ENCODE assay signal across 29 mouse cellular contexts in the genomic region with DNA sequence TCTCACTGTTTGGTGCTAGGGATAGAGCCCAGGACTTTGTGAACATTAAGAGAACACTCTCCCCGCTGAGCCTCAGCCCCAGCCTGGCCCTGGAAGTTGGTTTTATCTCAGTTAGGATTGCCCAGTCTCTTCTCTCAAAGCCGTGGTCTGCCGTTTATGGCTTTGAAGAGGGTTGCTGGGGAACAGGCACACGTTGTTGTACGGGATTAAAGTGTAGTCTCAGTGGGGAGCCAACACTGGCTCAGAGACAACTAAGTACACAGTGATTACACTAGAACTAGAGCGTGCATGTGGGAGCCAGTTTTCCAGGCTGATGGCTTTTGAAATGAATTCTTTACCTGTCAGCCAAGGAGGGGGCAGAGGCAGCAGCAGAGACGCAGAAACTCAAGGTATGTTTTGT. TPM values are rescaled to one million over a fixed set of nuclear protein-coding genes. Genes with fewer than 3 reads are reported as not detected.
A peak's percentile ranks its signal among the peaks of the same experiment; 100 is the strongest.
DNase-seq lines count a peak whose midpoint lies in the region; ATAC-seq lines count a peak whose summit lies in the region.
"Had no signal": no experiment of that assay in that cellular context is flagged by ENCODE, and none has a peak within 500 bp of the region (broad histone marks: within the 10 kb centered on the region; RNA-seq: fewer than 3 reads in every experiment).

No protein-coding gene starts in this region.

- no peaks in the 10 kb centered on the region for H3K36me3 ChIP-seq in midbrain, embryonic 11.5 days (ENCODE audit: control insufficient read depth, insufficient read depth, low read length)
- no peaks in the 10 kb centered on the region for H3K36me3 ChIP-seq in midbrain, embryonic 10.5 days
- H3K36me3 ChIP-seq in kidney, embryonic 16.5 days (ENCODE audit: insufficient read depth, low read length) = no peaks in the 10 kb centered on the region
- H3K36me3 ChIP-seq: embryonic facial prominence, embryonic 13.5 days; forebrain, embryonic 10.5 days; heart, embryonic 10.5 days; heart, embryonic 13.5 days; hindbrain, embryonic 12.5 days; intestine, embryonic 15.5 days had no signal

- no peak overlapping the region for H3K4me3 ChIP-seq in midbrain, embryonic 11.5 days (ENCODE audit: low read depth, low read length)
- H3K4me3 ChIP-seq in midbrain, embryonic 10.5 days = no peak overlapping the region
- H3K4me3 ChIP-seq in kidney, embryonic 16.5 days (ENCODE audit: low read length) = no peak overlapping the region
- H3K4me3 ChIP-seq: embryonic facial prominence, embryonic 13.5 days; forebrain, embryonic 10.5 days; forebrain, embryonic 13.5 days; heart, adult 2 months; heart, embryonic 10.5 days; heart, embryonic 13.5 days; hindbrain, embryonic 12.5 days; intestine, embryonic 15.5 days had no signal

- peaks cover 24% of the 10 kb centered on the region for H3K27me3 ChIP-seq in midbrain, embryonic 11.5 days (ENCODE audit: control insufficient read depth, insufficient read depth, low read length)
- H3K27me3 ChIP-seq in midbrain, embryonic 10.5 days (ENCODE audit: low read depth, poor library complexity, severe bottlenecking) = peaks cover 46% of the 10 kb centered on the region
- H3K27me3 ChIP-seq in kidney, embryonic 16.5 days (ENCODE audit: insufficient read depth, low read length) = peaks cover 19% of the 10 kb centered on the region; the same call in 1 of the 2 replicates

- peak; percentile 67 for DNase-seq in midbrain, embryonic 11.5 days (ENCODE audit: low spot score, missing footprints)
- DNase-seq in midbrain, embryonic 10.5 days (ENCODE audit: low spot score) = no peak
- DNase-seq in R1 (ENCODE audit: low read depth, low spot score) (peak; percentile 51), ZHBTc4 (ENCODE audit: low read depth, low spot score) (peak; percentile 40)
- peak; percentile 6 for DNase-seq in brain, embryonic 18.5 days (ENCODE audit: low read depth, low spot score)
- no peak for DNase-seq in layer of hippocampus, postnatal 36 days
- DNase-seq: adrenal gland, postnatal 10 days; adrenal gland, postnatal 36 days; cerebellum, adult 18-20 months; cerebellum, adult 9-10 months; cerebellum, postnatal 14 days; gastrocnemius, postnatal 10 days; gastrocnemius, postnatal 36 days; heart, adult 2 months; heart, postnatal 14 days; heart, postnatal 4 days had no signal

- H3K27ac ChIP-seq in midbrain, embryonic 11.5 days (ENCODE audit: low read depth, low read length) = no peak overlapping the region
- H3K27ac ChIP-seq in midbrain, embryonic 10.5 days (replicated peaks) = no peak overlapping the region
- H3K27ac ChIP-seq in kidney, embryonic 16.5 days (ENCODE audit: low read length) = no peak overlapping the region
- H3K27ac ChIP-seq: embryonic facial prominence, embryonic 13.5 days; forebrain, embryonic 10.5 days; forebrain, embryonic 13.5 days; heart, adult 2 months; heart, embryonic 10.5 days; heart, embryonic 13.5 days; hindbrain, embryonic 12.5 days; intestine, embryonic 15.5 days had no signal

- no peak for ATAC-seq in midbrain, embryonic 11.5 days (ENCODE audit: low FRiP score)
- no peak for ATAC-seq in kidney, embryonic 16.5 days (ENCODE audit: low FRiP score, low TSS enrichment)
- ATAC-seq: CD4-positive, CD25-positive, alpha-beta regulatory T cell, adult 4 months; forebrain, embryonic 13.5 days; forebrain, embryonic 16.5 days; hindbrain, embryonic 16.5 days; intestine, embryonic 15.5 days had no signal

- 11% methylated on average over 7 of the region's 7 CpGs for WGBS in midbrain, embryonic 11.5 days
- WGBS in midbrain, embryonic 10.5 days = 21% methylated on average over 7 of the region's 7 CpGs
- 24% methylated on average over 7 of the region's 7 CpGs for WGBS in kidney, embryonic 16.5 days

- no peaks in the 10 kb centered on the region for H3K9me3 ChIP-seq in midbrain, embryonic 11.5 days (ENCODE audit: control insufficient read depth, low read length)
- H3K9me3 ChIP-seq in midbrain, embryonic 10.5 days (replicated peaks) = no peaks in the 10 kb centered on the region
- H3K9me3 ChIP-seq in kidney, embryonic 16.5 days (ENCODE audit: low read length) = no peaks in the 10 kb centered on the region
- H3K9me3 ChIP-seq: embryonic facial prominence, embryonic 13.5 days; forebrain, embryonic 10.5 days; forebrain, embryonic 13.5 days; heart, embryonic 10.5 days; heart, embryonic 13.5 days; hindbrain, embryonic 12.5 days; intestine, embryonic 15.5 days had no signal

- peaks cover 7% of the 10 kb centered on the region for H3K4me1 ChIP-seq in midbrain, embryonic 11.5 days (ENCODE audit: control insufficient read depth, insufficient read depth, low read length)
- H3K4me1 ChIP-seq in midbrain, embryonic 10.5 days = peaks cover 19% of the 10 kb centered on the region
- H3K4me1 ChIP-seq in kidney, embryonic 16.5 days (ENCODE audit: insufficient read depth, low read length) = peaks cover 13% of the 10 kb centered on the region

- H3K9ac ChIP-seq in midbrain, embryonic 11.5 days (ENCODE audit: low read length) = no peak overlapping the region
- H3K9ac ChIP-seq in kidney, embryonic 16.5 days (replicated peaks; ENCODE audit: low read length) = no peak overlapping the region
- H3K9ac ChIP-seq: embryonic facial prominence, embryonic 13.5 days; forebrain, embryonic 13.5 days; heart, embryonic 13.5 days; hindbrain, embryonic 12.5 days; intestine, embryonic 15.5 days had no signal

- no peak overlapping the region for H3K4me2 ChIP-seq in midbrain, embryonic 11.5 days
- H3K4me2 ChIP-seq in kidney, embryonic 16.5 days (replicated peaks; ENCODE audit: low read depth, low read length) = no peak overlapping the region
- H3K4me2 ChIP-seq: embryonic facial prominence, embryonic 13.5 days; forebrain, embryonic 13.5 days; heart, embryonic 13.5 days; hindbrain, embryonic 12.5 days; intestine, embryonic 15.5 days had no signal

RNA-seq across cellular contexts. Expression of a gene that starts 3.9 kb away (rescaled TPM):
- polyA plus RNA-seq in midbrain, embryonic 11.5 days (2014; fragmentation: Nextera tagmentation; extraction: Ambion mirVana) = 0.40 and 0.63 TPM in 2 replicates
- 0.36 and 0.57 TPM in 2 replicates for polyA plus RNA-seq in midbrain, embryonic 10.5 days (2016; fragmentation: Nextera tagmentation; extraction: Ambion mirVana)
- 2.0 and 4.3 TPM in 2 replicates for polyA plus RNA-seq in kidney, embryonic 16.5 days (2015; fragmentation: Nextera tagmentation; extraction: Ambion mirVana)
- total RNA-seq in layer of hippocampus, postnatal 36 days (2021) = under 1 TPM; 0.47 to 0.56 TPM
- total RNA-seq: adrenal gland, postnatal 36 days; common myeloid progenitor, adult 5-6 weeks; granulocyte monocyte progenitor cell, adult 5-6 weeks had no signal

RNA-seq across cellular contexts. Expression of a gene that starts 31.8 kb away (rescaled TPM):
- polyA plus RNA-seq in midbrain, embryonic 11.5 days (2014; fragmentation: Nextera tagmentation; extraction: Ambion mirVana) = 7.0 and 9.1 TPM in 2 replicates
- 9.4 and 10.3 TPM in 2 replicates for polyA plus RNA-seq in midbrain, embryonic 10.5 days (2016; fragmentation: Nextera tagmentation; extraction: Ambion mirVana)
- 15.0 and 15.3 TPM in 2 replicates for polyA plus RNA-seq in kidney, embryonic 16.5 days (2015; fragmentation: Nextera tagmentation; extraction: Ambion mirVana)
- 10 to 100 TPM; 26.8 to 27.5 TPM for total RNA-seq in layer of hippocampus, postnatal 36 days (2021)

RNA-seq across cellular contexts. Expression of a gene that starts 48.8 kb away (rescaled TPM):
- polyA plus RNA-seq in midbrain, embryonic 11.5 days (2014; fragmentation: Nextera tagmentation; extraction: Ambion mirVana) = 225 and 257 TPM in 2 replicates
- polyA plus RNA-seq in midbrain, embryonic 10.5 days (2016; fragmentation: Nextera tagmentation; extraction: Ambion mirVana) = 222 and 230 TPM in 2 replicates
- 180 and 233 TPM in 2 replicates for polyA plus RNA-seq in kidney, embryonic 16.5 days (2015; fragmentation: Nextera tagmentation; extraction: Ambion mirVana)
- 100 to 1,000 TPM; 123 to 143 TPM for total RNA-seq in layer of hippocampus, postnatal 36 days (2021)

Comparison
In these comparisons a context has a peak if more than half of its experiments do, and no peak if none do; other contexts are left out.
1. DNase-seq: peak in midbrain, embryonic 11.5 days (single experiment), R1 (single experiment), ZHBTc4 (single experiment) and brain, embryonic 18.5 days (single experiment); none in midbrain, embryonic 10.5 days (single experiment) and layer of hippocampus, postnatal 36 days (0 of 2).